ENCODE assay signal across 12 mouse cellular contexts in genomic region chr1:164798471-164798922, GRCm38 (mm10). TPM values are rescaled to one million over a fixed set of nuclear protein-coding genes. Genes with fewer than 3 reads are reported as not detected.
DNase-seq lines count a peak whose midpoint lies in the region; ATAC-seq lines count a peak whose summit lies in the region.
"Had no signal": no experiment of that assay in that cellular context is flagged by ENCODE, and none has a peak within 500 bp of the region (broad histone marks: within the 10 kb centered on the region; RNA-seq: fewer than 3 reads in every experiment).

No protein-coding gene starts in this region.

- H3K4me1 ChIP-seq in heart, embryonic 12.5 days (replicated peaks), result peaks cover 9% of the 10 kb centered on the region; the same call in 1 of the 2 replicates
- H3K4me1 ChIP-seq in heart, embryonic 15.5 days (replicated peaks), result 0 out of 2 replicates have a peak, but pooled peaks cover 8% of the 10 kb centered on the region

- H3K4me2 ChIP-seq in heart, embryonic 12.5 days, result no peak overlapping the region
- peak overlapping the region; percentile 22; the same call in 1 of the 2 replicates for H3K4me2 ChIP-seq in heart, embryonic 15.5 days
- H3K4me2 ChIP-seq: hindbrain, embryonic 13.5 days had no signal

- intact Hi-C loops in left cerebral cortex, postnatal 25 days (cut with DNase I), result no loop called here

- DNase-seq in heart, adult 18-20 months, result peak; percentile 71 to 89
- DNase-seq in adrenal gland, postnatal 14 days, result peak; percentile 58
- DNase-seq in lung, postnatal 25 days (ENCODE audit: low spot score), result peak; percentile 38
- DNase-seq in layer of hippocampus, postnatal 25 days (ENCODE audit: extremely low spot score in 1 of 2, low spot score in 1 of 2), result no peak
- no peak for DNase-seq in left cerebral cortex, postnatal 25 days (ENCODE audit: low spot score in 2 of 2)
- DNase-seq: liver, postnatal 0 days; right cerebral cortex, postnatal 14 days had no signal

- no peak for ATAC-seq in heart, embryonic 12.5 days (ENCODE audit: insufficient number of reproducible peaks, low FRiP score)
- no peak for ATAC-seq in heart, embryonic 15.5 days (replicated peaks; ENCODE audit: insufficient number of reproducible peaks, insufficient read depth, low FRiP score, low read depth)
- ATAC-seq in megakaryocyte, adult 5-6 weeks (ENCODE audit: poor library complexity, severe bottlenecking), result no peak
- ATAC-seq: liver, postnatal 0 days had no signal

- no peaks in the 10 kb centered on the region for H3K36me3 ChIP-seq in heart, embryonic 12.5 days
- H3K36me3 ChIP-seq in heart, embryonic 15.5 days, result no peaks in the 10 kb centered on the region
- H3K36me3 ChIP-seq: hindbrain, embryonic 13.5 days had no signal

- no peak overlapping the region for H3K4me3 ChIP-seq in heart, embryonic 12.5 days
- no peak overlapping the region for H3K4me3 ChIP-seq in heart, embryonic 15.5 days
- H3K4me3 ChIP-seq: hindbrain, embryonic 13.5 days had no signal

- H3K9me3 ChIP-seq in heart, embryonic 12.5 days (replicated peaks), result no peaks in the 10 kb centered on the region
- H3K9me3 ChIP-seq in heart, embryonic 15.5 days (replicated peaks), result no peaks in the 10 kb centered on the region; the same call in 1 of the 2 replicates
- H3K9me3 ChIP-seq: hindbrain, embryonic 13.5 days had no signal

- 35% methylated on average over 1 of the region's 1 CpGs for WGBS in heart, embryonic 12.5 days
- 50% methylated on average over 1 of the region's 1 CpGs for WGBS in heart, embryonic 15.5 days

- H3K9ac ChIP-seq in heart, embryonic 12.5 days, result no peak overlapping the region
- H3K9ac ChIP-seq in heart, embryonic 15.5 days, result peak overlapping the region; percentile 4; the same call in 1 of the 2 replicates
- H3K9ac ChIP-seq: hindbrain, embryonic 13.5 days; liver, postnatal 0 days had no signal

- H3K27me3 ChIP-seq in heart, embryonic 12.5 days (replicated peaks), result no peaks in the 10 kb centered on the region
- no peaks in the 10 kb centered on the region for H3K27me3 ChIP-seq in heart, embryonic 15.5 days
- H3K27me3 ChIP-seq: hindbrain, embryonic 13.5 days had no signal

- no peak overlapping the region for H3K27ac ChIP-seq in heart, embryonic 12.5 days (ENCODE audit: poor library complexity, severe bottlenecking)
- peak overlapping the region; percentile 25 for H3K27ac ChIP-seq in heart, embryonic 15.5 days
- H3K27ac ChIP-seq: hindbrain, embryonic 13.5 days had no signal

RNA-seq across cellular contexts. Expression of gene Dpt, which starts 2.1 kb away (rescaled TPM):
- total RNA-seq in heart, adult 18-20 months (2021), result 10 to 100 TPM; 86.1 to 90.5 TPM
- polyA plus RNA-seq in heart, embryonic 12.5 days (2016; fragmentation: Nextera tagmentation; extraction: Ambion mirVana), result 1.7 and 2.1 TPM in 2 replicates
- 44.2 and 46.1 TPM in 2 replicates for total RNA-seq in adrenal gland, postnatal 14 days (2021)
- 58.4 and 63.7 TPM in 2 replicates for polyA plus RNA-seq in heart, embryonic 15.5 days (2015; fragmentation: Nextera tagmentation; extraction: Ambion mirVana)
- total RNA-seq in megakaryocyte, adult 5-6 weeks (2015), result not detected in 2 replicates
- not detected in 2 replicates for total RNA-seq in megakaryocyte, adult 5-6 weeks (2017)
- total RNA-seq in layer of hippocampus, postnatal 25 days (2021), result under 1 TPM in 1 of 2 experiments, not detected in 1; 0.20 TPM
- total RNA-seq in left cerebral cortex, postnatal 25 days (2021), result under 1 TPM; 0.34 to 0.62 TPM
- total RNA-seq: ES-E14 had no signal

Comparison
In these comparisons a context has a peak if more than half of its experiments do, and no peak if none do; other contexts are left out.
1. DNase-seq: peak in heart, adult 18-20 months (2 of 2), adrenal gland, postnatal 14 days (single experiment) and lung, postnatal 25 days (single experiment); none in layer of hippocampus, postnatal 25 days (0 of 2) and left cerebral cortex, postnatal 25 days (0 of 2).
2. RNA of gene Dpt, which starts 2.1 kb away (total RNA-seq): 86.1 to 90.5 TPM in heart, adult 18-20 months and 44.2 to 46.1 TPM in adrenal gland, postnatal 14 days; 0.34 to 0.62 TPM in left cerebral cortex, postnatal 25 days, 0.20 TPM in layer of hippocampus, postnatal 25 days and not detected in megakaryocyte, adult 5-6 weeks; every median in the first group is over 10 times any median in the second.